Mouse (Mus musculus) MEL (cell line): ENCODE measurements at regions not wholly inside any gene's neighbourhood (a gene's known extent, or its start where the extent isn't known, plus 50 kb on each side); places are given as distances from the start of the nearest gene placed in this dataset.
A peak's percentile ranks its signal among the peaks of the same experiment; 100 is the strongest.

Source experiments
- DNase-seq: peaks from one replicate; pipeline ENCODE4 v3.0.0; 2011; ENCODE audit warnings: low read depth, low spot score
- H3K27ac ChIP-seq: 2 replicates; pipeline ENCODE4 v1.5.1; 2012; ENCODE audit warnings: low read depth, mild to moderate bottlenecking, control low read depth, low read length, moderate library complexity; ENCODE audit not compliant: control insufficient read depth
- H3K27me3 ChIP-seq, 2 experiments: fragments of 150-350 bp in 1 of 2; sonication (generic) in 1 of 2; 2 replicates each; pipeline ENCODE4 v1.6.1; 2012; ENCODE audit warnings: low read length in 2 of 2, mild to moderate bottlenecking in 2 of 2, improper control_type of control experiment in 1 of 2, moderate library complexity in 1 of 2; ENCODE audit not compliant: insufficient read depth in 2 of 2, control insufficient read depth in 1 of 2
- H3K36me3 ChIP-seq, 2 experiments: 2 replicates each; pipeline ENCODE4 v1.6.1; 2012 to 2014; ENCODE audit warnings: low read length in 2 of 2, improper control_type of control experiment in 1 of 2, inconsistent platforms in 1 of 2, mild to moderate bottlenecking in 1 of 2; ENCODE audit not compliant: insufficient read depth in 2 of 2, control insufficient read depth in 1 of 2
- H3K4me1 ChIP-seq, 2 experiments: fragments of 150-350 bp in 1 of 2; sonication (generic) in 1 of 2; 2 replicates each; pipeline ENCODE4 v1.6.1; 2012; ENCODE audit warnings: low read length in 2 of 2, improper control_type of control experiment in 1 of 2, mild to moderate bottlenecking in 1 of 2; ENCODE audit not compliant: insufficient read depth in 2 of 2, control insufficient read depth in 1 of 2
- H3K4me3 ChIP-seq, 2 experiments: fragments of 150-350 bp in 1 of 2; sonication (generic) in 1 of 2; 2 replicates each; pipeline ENCODE4 v1.5.1; 2012; ENCODE audit warnings: low read depth in 2 of 2, low read length in 2 of 2, mild to moderate bottlenecking in 2 of 2, moderate library complexity in 2 of 2, control low read depth in 1 of 2, improper control_type of control experiment in 1 of 2; ENCODE audit not compliant: control insufficient read depth in 1 of 2, insufficient read depth in 1 of 2
- H3K79me2 ChIP-seq: 2 replicates; pipeline ENCODE4 v1.6.1; 2012; ENCODE audit warnings: mild to moderate bottlenecking, low read length, moderate library complexity; ENCODE audit not compliant: control insufficient read depth, poor library complexity, insufficient read depth
- H3K9ac ChIP-seq: 2 replicates; pipeline ENCODE4 v1.6.1; 2012; ENCODE audit warnings: low read depth, mild to moderate bottlenecking, control low read depth, low read length, moderate library complexity; ENCODE audit not compliant: control insufficient read depth, poor library complexity, severe bottlenecking
- H3K9me3 ChIP-seq: fragments of 150-350 bp; sonication (generic); replicated peaks from 2 replicates; pipeline ENCODE4 v1.6.1; 2012; ENCODE audit warnings: mild to moderate bottlenecking, low read length, improper control_type of control experiment, moderate library complexity; ENCODE audit not compliant: insufficient read depth
- CTCF ChIP-seq, 3 experiments: IDR thresholded peaks in 2 of 3; conservative IDR thresholded peaks in 1 of 3; 2 replicates each; pipeline ENCODE4 v1.5.1; 2011 to 2012; ENCODE audit warnings: low read length in 3 of 3, low read depth in 2 of 3, mild to moderate bottlenecking in 2 of 3, improper control_type of control experiment in 1 of 3, inconsistent platforms in 1 of 3, mixed read lengths in 1 of 3, moderate library complexity in 1 of 3; ENCODE audit not compliant: control insufficient read depth in 1 of 3, insufficient read depth in 1 of 3, poor library complexity in 1 of 3, severe bottlenecking in 1 of 3
- ELF1 ChIP-seq: IDR thresholded peaks from 2 replicates; pipeline ENCODE4 v1.6.1; 2014; ENCODE audit warnings: low read depth, mild to moderate bottlenecking, inconsistent platforms, low read length, improper control_type of control experiment, moderate library complexity
- ETS1 ChIP-seq: IDR thresholded peaks from 2 replicates; pipeline ENCODE4 v1.6.1; 2012; ENCODE audit warnings: low read depth, mild to moderate bottlenecking, inconsistent platforms, low read length, improper control_type of control experiment, moderate library complexity
- GABPA ChIP-seq: IDR thresholded peaks from 2 replicates; pipeline ENCODE4 v1.6.1; 2012; ENCODE audit warnings: low read depth, mild to moderate bottlenecking, inconsistent platforms, low read length, improper control_type of control experiment, moderate library complexity
- JUND ChIP-seq: IDR thresholded peaks from 2 replicates; pipeline ENCODE4 v1.6.1; 2011; ENCODE audit warnings: low read depth, mild to moderate bottlenecking, improper control_type of control experiment, low read length
- KAT2A ChIP-seq: conservative IDR thresholded peaks from 2 replicates; pipeline ENCODE4 v1.6.1; 2012; ENCODE audit warnings: low read depth, low read length, improper control_type of control experiment, inconsistent platforms
- MAX ChIP-seq: IDR thresholded peaks from 2 replicates; pipeline ENCODE4 v1.6.1; 2011; ENCODE audit warnings: low read length, improper control_type of control experiment
- MEF2A ChIP-seq: IDR thresholded peaks from 2 replicates; pipeline ENCODE4 v1.6.1; 2014; ENCODE audit warnings: low read depth, mild to moderate bottlenecking, inconsistent platforms, low read length, improper control_type of control experiment; ENCODE audit not compliant: poor library complexity, insufficient replicate concordance, severe bottlenecking; ENCODE audit errors: extremely low read depth
- MYC ChIP-seq: IDR thresholded peaks from 2 replicates; pipeline ENCODE4 v1.6.1; 2011; ENCODE audit warnings: low read depth, mild to moderate bottlenecking, low read length, improper control_type of control experiment, moderate library complexity
- POLR2AphosphoS2 ChIP-seq: IDR thresholded peaks from 2 replicates; pipeline ENCODE4 v1.6.1; 2011; ENCODE audit warnings: low read length, improper control_type of control experiment
- RAD21 ChIP-seq: IDR thresholded peaks from 2 replicates; pipeline ENCODE4 v1.6.1; 2011; ENCODE audit warnings: mild to moderate bottlenecking, low read depth, low read length, improper control_type of control experiment
- SMC3 ChIP-seq: IDR thresholded peaks from 2 replicates; pipeline ENCODE4 v1.6.1; 2011; ENCODE audit warnings: low read depth, low read length, improper control_type of control experiment
- TBP ChIP-seq: IDR thresholded peaks from 2 replicates; pipeline ENCODE4 v1.8.0; 2011; ENCODE audit warnings: low read depth, low read length, improper control_type of control experiment
- USF2 ChIP-seq, 2 experiments: IDR thresholded peaks; 2 replicates each; pipeline ENCODE4 v1.6.1; 2011 to 2012; ENCODE audit warnings: improper control_type of control experiment in 2 of 2, low read length in 2 of 2, borderline replicate concordance in 1 of 2, inconsistent platforms in 1 of 2, low read depth in 1 of 2, mild to moderate bottlenecking in 1 of 2; ENCODE audit not compliant: insufficient read depth in 1 of 2

- Histone ChIP-seq H3K4me1 (no peaks in the 10 kb centered on the region), H3K4me3 (no peak overlapping the region), H3K9me3 (no peaks in the 10 kb centered on the region), H3K79me2 (no peaks in the 10 kb centered on the region), H3K27ac (no peak overlapping the region), H3K27me3 (no peaks in the 10 kb centered on the region), H3K9ac (no peak overlapping the region), H3K36me3 (no peaks in the 10 kb centered on the region)
- DNase-seq = no peak
- TF ChIP-seq GABPA (no peak), JUND (no peak), KAT2A (no peak), MYC (no peak), MAX (no peak), CTCF (IDR thresholded peaks at IDR 0.05 in 2 of 3, conservative IDR thresholded peaks at IDR 0.05 in 1 of 3; ENCODE audit: control insufficient read depth in 1 of 3, insufficient read depth in 1 of 3, low read depth in 2 of 3, low read length in 3 of 3, poor library complexity in 1 of 3, severe bottlenecking in 1 of 3) (peak in 2 of 3 experiments; percentile 4 to 11; a peak in 1 of 6 replicates), ELF1 (no peak), MEF2A (no peak), TBP (no peak), SMC3 (0 out of 2 replicates have a peak, but pooled peaks have one; percentile 10), RAD21 (no peak), USF2 (IDR thresholded peaks at IDR 0.05; ENCODE audit: borderline replicate concordance in 1 of 2, insufficient read depth in 1 of 2, low read depth in 1 of 2, low read length in 2 of 2) (no peak), POLR2AphosphoS2 (no peak), ETS1 (no peak)
Measured at GRCm38 (mm10) chr10:86555843-86556242, 57.1 kb upstream of the Syn3 start.
